Mouse (Mus musculus): Measurements from ENCODE around the gene Trpm6.

DNA sequence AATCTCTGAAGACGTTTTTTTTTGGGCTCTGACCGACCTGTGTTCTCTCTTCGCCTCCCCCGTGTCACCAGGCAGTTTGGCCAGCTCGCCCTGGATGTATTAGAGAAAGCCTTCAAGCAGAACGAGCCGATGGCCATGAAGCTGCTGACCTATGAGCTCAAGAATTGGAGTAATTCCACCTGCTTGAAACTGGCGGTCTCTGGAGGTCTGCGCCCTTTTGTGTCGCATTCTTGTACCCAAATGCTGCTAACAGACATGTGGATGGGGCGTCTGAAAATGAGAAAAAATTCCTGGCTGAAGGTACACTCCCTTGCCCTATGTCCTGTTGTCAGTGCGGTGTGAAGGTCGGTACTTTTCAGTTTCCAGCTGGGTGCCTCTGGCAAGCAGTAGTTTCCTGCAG, 65.4 kb downstream of the Trpm6 start:
- TF ChIP-seq POLR2A (IDR thresholded peaks at IDR 0.05; ENCODE audit: insufficient read depth, low read depth, low read length) (no peak), CTCF (IDR thresholded peaks at IDR 0.05; ENCODE audit: insufficient read depth, low read depth, low read length) (no peak)
